Mouse (Mus musculus): ENCODE results near the gene Klf3. TPM values are rescaled to one million over a fixed set of nuclear protein-coding genes. Genes with fewer than 3 reads are reported as not detected.

Gene Klf3
- polyA plus RNA-seq, 1 experiment from 2014 or later: 38.6 TPM

DNA sequence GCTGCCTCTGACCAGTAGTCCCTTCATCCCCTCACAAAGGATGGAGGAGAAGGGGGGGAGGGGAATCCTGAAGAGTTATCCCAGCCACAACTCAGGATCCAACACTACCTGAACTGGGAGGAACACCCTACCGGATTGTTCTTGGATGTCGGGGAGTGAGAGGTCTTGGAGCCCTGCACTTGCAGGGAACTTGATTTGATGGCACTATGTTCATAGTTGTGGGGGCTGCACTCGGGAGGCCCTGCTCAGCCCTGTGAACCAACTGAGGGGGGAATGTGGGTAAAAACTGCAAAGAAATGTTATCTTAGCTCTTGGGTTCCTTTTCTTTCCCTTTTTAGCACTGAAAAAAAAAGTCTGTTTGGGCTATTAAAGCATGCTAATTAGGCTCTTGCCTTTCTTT is 27.6 kb downstream of the Klf3 start:
- Histone ChIP-seq H3K36me3 (ENCODE audit: control insufficient read depth, insufficient read depth, low read length) (peaks cover 14% of the 10 kb centered on the region), H3K4me2 (ENCODE audit: low read depth, severe bottlenecking) (no peak overlapping the region), H3K4me1 (ENCODE audit: control insufficient read depth, insufficient read depth, low read length) (no peaks in the 10 kb centered on the region), H3K4me3 (ENCODE audit: low read depth, low read length) (no peak overlapping the region), H3K27ac (replicated peaks; ENCODE audit: low read depth, low read length) (no peak overlapping the region), H3K9ac (ENCODE audit: low read length) (no peak overlapping the region), H3K27me3 (ENCODE audit: control insufficient read depth, insufficient read depth, low read length) (no peaks in the 10 kb centered on the region), H3K9me3 (ENCODE audit: control insufficient read depth, low read length) (no peaks in the 10 kb centered on the region)
- WGBS: 80% methylated on average over 3 of the region's 3 CpGs
- ATAC-seq (ENCODE audit: insufficient number of reproducible peaks, low FRiP score, low TSS enrichment, low read depth) (no peak), DNase-seq (ENCODE audit: low spot score) (no peak)

DNA sequence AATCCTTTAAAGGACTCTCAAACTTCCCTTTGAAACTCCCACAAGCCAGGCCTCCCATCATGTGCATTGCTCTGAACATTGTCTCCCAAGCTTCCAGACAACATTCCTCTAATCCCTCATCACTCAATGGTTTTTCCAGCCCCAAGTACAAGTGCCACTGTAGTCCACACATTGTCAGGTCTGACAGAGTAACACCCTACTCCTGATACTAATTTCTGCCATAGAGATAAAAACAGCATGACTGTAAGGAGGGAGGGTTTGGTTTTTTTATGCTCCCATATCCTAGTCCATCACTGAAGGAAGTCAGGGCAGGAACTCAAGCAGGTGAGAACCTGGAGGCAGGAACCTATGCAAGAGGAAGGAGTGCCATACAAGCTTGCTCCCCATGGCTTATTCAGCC is 30.2 kb downstream of the Klf3 start:
- no peak overlapping the region for H3K9ac ChIP-seq (ENCODE audit: low read length)
- H3K36me3 ChIP-seq (ENCODE audit: control insufficient read depth, insufficient read depth, low read length): peaks cover 6% of the 10 kb centered on the region
- H3K4me3 ChIP-seq (ENCODE audit: low read depth, low read length): no peak overlapping the region
- no peaks in the 10 kb centered on the region for H3K4me1 ChIP-seq (ENCODE audit: control insufficient read depth, insufficient read depth, low read length)
- H3K27ac ChIP-seq (replicated peaks; ENCODE audit: low read depth, low read length): no peak overlapping the region
- H3K27me3 ChIP-seq (ENCODE audit: control insufficient read depth, insufficient read depth, low read length): no peaks in the 10 kb centered on the region
- no peak overlapping the region for H3K4me2 ChIP-seq (ENCODE audit: low read depth, severe bottlenecking)
- ATAC-seq (ENCODE audit: insufficient number of reproducible peaks, low FRiP score, low TSS enrichment, low read depth) (no peak), DNase-seq (ENCODE audit: low spot score) (no peak)
- H3K9me3 ChIP-seq (ENCODE audit: control insufficient read depth, low read length): no peaks in the 10 kb centered on the region

DNA sequence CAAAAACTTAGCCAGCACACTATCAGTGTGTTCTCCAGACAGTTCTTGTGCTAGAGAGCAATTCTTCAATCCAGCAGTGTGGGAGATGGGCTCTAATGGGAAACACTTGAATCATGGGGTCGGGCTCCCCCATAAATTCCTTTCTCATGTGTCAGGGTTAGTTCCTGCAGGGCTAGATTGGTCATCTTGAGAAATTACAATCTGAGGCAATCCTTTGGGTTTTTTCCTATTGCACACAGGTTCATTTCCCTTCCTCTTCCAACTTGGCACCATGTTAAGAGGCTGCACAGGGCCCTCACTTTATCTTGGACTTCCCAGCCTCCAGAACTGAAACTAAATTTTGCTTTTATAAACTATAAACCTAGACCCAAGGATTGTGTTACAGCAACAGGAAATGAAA is 31.0 kb downstream of the Klf3 start:
- Histone ChIP-seq H3K9me3 (ENCODE audit: control insufficient read depth, low read length) (no peaks in the 10 kb centered on the region), H3K4me1 (ENCODE audit: control insufficient read depth, insufficient read depth, low read length) (no peaks in the 10 kb centered on the region), H3K27ac (replicated peaks; ENCODE audit: low read depth, low read length) (no peak overlapping the region), H3K4me3 (ENCODE audit: low read depth, low read length) (no peak overlapping the region), H3K27me3 (ENCODE audit: control insufficient read depth, insufficient read depth, low read length) (no peaks in the 10 kb centered on the region), H3K4me2 (ENCODE audit: low read depth, severe bottlenecking) (no peak overlapping the region), H3K9ac (ENCODE audit: low read length) (no peak overlapping the region), H3K36me3 (ENCODE audit: control insufficient read depth, insufficient read depth, low read length) (peaks cover 6% of the 10 kb centered on the region)
- ATAC-seq (ENCODE audit: insufficient number of reproducible peaks, low FRiP score, low TSS enrichment, low read depth) (no peak), DNase-seq (ENCODE audit: low spot score) (no peak)
- WGBS: 56% methylated on average over 1 of the region's 1 CpGs

DNA sequence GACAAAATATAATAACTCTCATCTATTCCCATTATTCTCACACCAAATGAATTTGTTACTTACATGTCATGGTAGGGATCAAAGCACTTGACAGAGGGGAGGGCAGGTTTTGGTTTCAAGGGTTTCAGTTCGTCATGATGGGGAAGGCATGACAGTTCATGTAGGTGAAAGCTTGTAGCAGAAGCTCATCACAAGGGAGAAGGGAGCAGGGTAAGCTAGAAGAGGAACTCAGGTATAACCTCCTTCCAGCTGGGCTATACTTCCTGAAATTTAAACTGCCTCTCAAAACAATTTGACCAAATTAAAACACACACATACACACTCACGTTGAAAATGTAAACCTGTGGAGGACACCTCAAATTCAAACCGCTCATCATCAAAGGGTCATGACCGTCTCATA is 32.1 kb downstream of the Klf3 start:
- DNase-seq (ENCODE audit: low spot score) (no peak), ATAC-seq (ENCODE audit: insufficient number of reproducible peaks, low FRiP score, low TSS enrichment, low read depth) (no peak)
- no peaks in the 10 kb centered on the region for H3K9me3 ChIP-seq (ENCODE audit: control insufficient read depth, low read length)
- H3K4me1 ChIP-seq (ENCODE audit: control insufficient read depth, insufficient read depth, low read length): no peaks in the 10 kb centered on the region
- no peak overlapping the region for H3K4me3 ChIP-seq (ENCODE audit: low read depth, low read length)
- no peaks in the 10 kb centered on the region for H3K36me3 ChIP-seq (ENCODE audit: control insufficient read depth, insufficient read depth, low read length)
- no peaks in the 10 kb centered on the region for H3K27me3 ChIP-seq (ENCODE audit: control insufficient read depth, insufficient read depth, low read length)
- WGBS: 80% methylated on average over 4 of the region's 4 CpGs
- H3K27ac ChIP-seq (replicated peaks; ENCODE audit: low read depth, low read length): no peak overlapping the region
- no peak overlapping the region for H3K4me2 ChIP-seq (ENCODE audit: low read depth, severe bottlenecking)
- no peak overlapping the region for H3K9ac ChIP-seq (ENCODE audit: low read length)

DNA sequence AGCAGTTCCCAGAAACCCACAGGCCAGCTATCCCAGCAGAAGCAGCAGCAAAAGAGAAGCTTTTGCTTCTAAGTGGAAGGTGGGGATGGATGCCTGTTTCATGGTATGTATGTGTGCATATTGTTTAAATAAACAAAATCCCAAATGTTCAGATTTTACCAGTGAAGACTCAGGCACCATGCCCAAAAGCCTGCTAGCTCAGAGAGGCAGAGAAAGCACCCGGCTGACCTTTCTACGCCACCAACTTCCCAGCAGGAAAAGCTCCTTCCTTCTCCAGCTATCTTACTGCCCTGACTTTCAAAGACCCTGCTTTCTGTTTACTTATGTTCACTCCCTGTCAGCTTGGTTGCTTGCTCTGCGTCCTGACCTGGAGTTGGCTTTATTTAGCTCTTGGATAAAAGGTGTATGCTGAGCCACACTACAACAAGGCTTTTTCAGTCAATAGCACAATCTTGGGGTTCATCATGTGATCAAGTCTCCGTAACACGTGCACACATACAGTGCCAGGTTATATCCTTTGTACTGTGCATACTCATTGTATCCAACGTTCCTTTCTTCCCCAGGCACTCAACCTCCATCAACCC is 35.9 kb downstream of the Klf3 start:
- H3K4me2 ChIP-seq (ENCODE audit: low read depth, severe bottlenecking): no peak overlapping the region
- ATAC-seq (ENCODE audit: insufficient number of reproducible peaks, low FRiP score, low TSS enrichment, low read depth): no peak
- H3K9me3 ChIP-seq (ENCODE audit: control insufficient read depth, low read length): no peaks in the 10 kb centered on the region
- H3K27me3 ChIP-seq (ENCODE audit: control insufficient read depth, insufficient read depth, low read length): no peaks in the 10 kb centered on the region
- H3K4me1 ChIP-seq (ENCODE audit: control insufficient read depth, insufficient read depth, low read length): no peaks in the 10 kb centered on the region
- DNase-seq (ENCODE audit: low spot score): no peak
- H3K36me3 ChIP-seq (ENCODE audit: control insufficient read depth, insufficient read depth, low read length): no peaks in the 10 kb centered on the region
- no peak overlapping the region for H3K9ac ChIP-seq (ENCODE audit: low read length)
- H3K27ac ChIP-seq (replicated peaks; ENCODE audit: low read depth, low read length): no peak overlapping the region
- WGBS: 76% methylated on average over 6 of the region's 6 CpGs
- H3K4me3 ChIP-seq (ENCODE audit: low read depth, low read length): no peak overlapping the region

GRCm38 (mm10) chr5:64840087-64840486 is 36.9 kb downstream of the Klf3 start:
- Histone ChIP-seq H3K9ac (ENCODE audit: low read length) (no peak overlapping the region), H3K9me3 (ENCODE audit: control insufficient read depth, low read length) (no peaks in the 10 kb centered on the region), H3K27ac (replicated peaks; ENCODE audit: low read depth, low read length) (no peak overlapping the region), H3K4me1 (ENCODE audit: control insufficient read depth, insufficient read depth, low read length) (no peaks in the 10 kb centered on the region), H3K4me3 (ENCODE audit: low read depth, low read length) (no peak overlapping the region), H3K27me3 (ENCODE audit: control insufficient read depth, insufficient read depth, low read length) (no peaks in the 10 kb centered on the region), H3K4me2 (ENCODE audit: low read depth, severe bottlenecking) (no peak overlapping the region), H3K36me3 (ENCODE audit: control insufficient read depth, insufficient read depth, low read length) (no peaks in the 10 kb centered on the region)
- no peak for ATAC-seq (ENCODE audit: insufficient number of reproducible peaks, low FRiP score, low TSS enrichment, low read depth)
- WGBS: 29% methylated on average over 1 of the region's 1 CpGs
- DNase-seq (ENCODE audit: low spot score): no peak

DNA sequence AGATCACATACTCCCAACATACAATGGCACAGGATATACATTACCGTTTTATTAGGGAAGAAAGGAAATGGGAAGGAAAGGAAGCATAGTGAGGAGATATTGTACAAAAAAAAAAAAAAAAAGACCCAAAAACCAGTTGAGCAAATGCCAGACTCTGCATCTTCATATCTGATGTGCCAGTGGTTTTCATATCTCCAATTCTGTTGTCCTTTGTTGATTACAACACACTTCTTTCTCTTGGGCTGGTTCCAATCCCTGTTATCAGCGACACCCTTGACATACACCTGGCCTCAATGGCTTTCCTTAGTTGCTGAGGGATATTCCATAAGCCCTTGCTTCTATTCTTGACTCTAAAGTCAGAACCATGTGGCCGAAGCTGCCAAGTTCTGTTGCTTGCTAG is 41.4 kb downstream of the Klf3 start:
- no peaks in the 10 kb centered on the region for H3K4me1 ChIP-seq (ENCODE audit: control insufficient read depth, insufficient read depth, low read length)
- no peak overlapping the region for H3K4me3 ChIP-seq (ENCODE audit: low read depth, low read length)
- no peak for ATAC-seq (ENCODE audit: insufficient number of reproducible peaks, low FRiP score, low TSS enrichment, low read depth)
- no peaks in the 10 kb centered on the region for H3K27me3 ChIP-seq (ENCODE audit: control insufficient read depth, insufficient read depth, low read length)
- H3K36me3 ChIP-seq (ENCODE audit: control insufficient read depth, insufficient read depth, low read length): no peaks in the 10 kb centered on the region
- no peak overlapping the region for H3K27ac ChIP-seq (replicated peaks; ENCODE audit: low read depth, low read length)
- no peak overlapping the region for H3K4me2 ChIP-seq (ENCODE audit: low read depth, severe bottlenecking)
- DNase-seq (ENCODE audit: low spot score): no peak
- no peaks in the 10 kb centered on the region for H3K9me3 ChIP-seq (ENCODE audit: control insufficient read depth, low read length)
- H3K9ac ChIP-seq (ENCODE audit: low read length): no peak overlapping the region
- 95% methylated on average over 3 of the region's 3 CpGs for WGBS

- no peak overlapping the region for H3K4me2 ChIP-seq (ENCODE audit: low read depth, severe bottlenecking)
- no peaks in the 10 kb centered on the region for H3K27me3 ChIP-seq (ENCODE audit: control insufficient read depth, insufficient read depth, low read length)
- H3K9me3 ChIP-seq (ENCODE audit: control insufficient read depth, low read length): no peaks in the 10 kb centered on the region
- no peaks in the 10 kb centered on the region for H3K4me1 ChIP-seq (ENCODE audit: control insufficient read depth, insufficient read depth, low read length)
- H3K4me3 ChIP-seq (ENCODE audit: low read depth, low read length): no peak overlapping the region
- no peaks in the 10 kb centered on the region for H3K36me3 ChIP-seq (ENCODE audit: control insufficient read depth, insufficient read depth, low read length)
- WGBS: 66% methylated on average over 2 of the region's 2 CpGs
- ATAC-seq (ENCODE audit: insufficient number of reproducible peaks, low FRiP score, low TSS enrichment, low read depth) (no peak), DNase-seq (ENCODE audit: low spot score) (no peak)
- no peak overlapping the region for H3K27ac ChIP-seq (replicated peaks; ENCODE audit: low read depth, low read length)
- H3K9ac ChIP-seq (ENCODE audit: low read length): no peak overlapping the region
These were observed 44.1 kb downstream of the Klf3 start for GRCm38 (mm10) chr5:64847305-64847704.

GRCm38 (mm10) chr5:64849892-64850291 is 46.7 kb downstream of the Klf3 start:
- Histone ChIP-seq H3K36me3 (ENCODE audit: control insufficient read depth, insufficient read depth, low read length) (no peaks in the 10 kb centered on the region), H3K4me1 (ENCODE audit: control insufficient read depth, insufficient read depth, low read length) (0 out of 2 replicates have a peak, but pooled peaks cover 4% of the 10 kb centered on the region), H3K4me2 (ENCODE audit: low read depth, severe bottlenecking) (no peak overlapping the region), H3K9me3 (ENCODE audit: control insufficient read depth, low read length) (no peaks in the 10 kb centered on the region), H3K9ac (ENCODE audit: low read length) (no peak overlapping the region), H3K27me3 (ENCODE audit: control insufficient read depth, insufficient read depth, low read length) (no peaks in the 10 kb centered on the region), H3K4me3 (ENCODE audit: low read depth, low read length) (no peak overlapping the region), H3K27ac (replicated peaks; ENCODE audit: low read depth, low read length) (no peak overlapping the region)
- DNase-seq (ENCODE audit: low spot score): no peak
- no peak for ATAC-seq (ENCODE audit: insufficient number of reproducible peaks, low FRiP score, low TSS enrichment, low read depth)
- WGBS: 88% methylated on average over 7 of the region's 7 CpGs

All from limb, embryonic 11.5 days (tissue).